Mouse (Mus musculus) splenic B cell, adult 2 months (primary cell): ENCODE measurements around the gene Ablim1.

Experiments
- DNase-seq: peaks from one replicate; pipeline ENCODE4 v3.0.0-alpha.2; 2011; ENCODE audit warnings: low read depth, low spot score
- H3K27me3 ChIP-seq: 2 replicates; pipeline ENCODE4 v1.6.1; 2012; ENCODE audit warnings: mild to moderate bottlenecking, low read length, moderate library complexity, mixed read lengths; ENCODE audit not compliant: control insufficient read depth, poor library complexity, insufficient read depth, severe bottlenecking
- H3K36me3 ChIP-seq: 2 replicates; pipeline ENCODE4 v1.6.1; 2012; ENCODE audit warnings: mild to moderate bottlenecking, low read length, moderate library complexity, mixed read lengths; ENCODE audit not compliant: control insufficient read depth, poor library complexity, insufficient read depth, severe bottlenecking

Ablim1 gene

DNA sequence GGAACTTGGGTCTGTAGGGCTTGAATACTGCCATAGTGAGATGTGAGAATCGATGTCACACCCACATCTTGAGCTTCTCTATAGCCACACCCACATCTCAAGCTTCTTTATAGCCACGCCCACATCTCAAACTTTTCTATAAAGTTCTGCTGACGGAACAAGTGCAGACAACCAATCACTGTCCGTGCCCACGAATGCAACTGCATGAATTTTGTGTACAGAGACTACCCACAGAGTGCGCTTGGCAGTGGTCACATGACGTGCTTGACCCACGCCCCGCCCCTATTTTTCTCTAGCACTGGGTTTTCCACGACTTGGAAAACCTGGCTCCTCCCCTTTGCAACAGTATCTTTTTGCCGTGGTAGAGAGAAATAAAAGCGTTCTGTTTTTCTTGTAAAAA is 71.5 kb downstream of the Ablim1 start:
- Histone ChIP-seq H3K36me3 (no peaks in the 10 kb centered on the region), H3K27me3 (no peaks in the 10 kb centered on the region)
- DNase-seq, result peak; percentile 74

GRCm38 (mm10) chr19:57241363-57242192 is 73.1 kb downstream of the Ablim1 start:
- Histone ChIP-seq H3K27me3 (no peaks in the 10 kb centered on the region), H3K36me3 (no peaks in the 10 kb centered on the region)
- no peak for DNase-seq

- no peak for DNase-seq
- no peaks in the 10 kb centered on the region for H3K36me3 ChIP-seq
Measured at GRCm38 (mm10) chr19:57240259-57240658, 74.5 kb downstream of the Ablim1 start.

GRCm38 (mm10) chr19:57239176-57239784 is 75.4 kb downstream of the Ablim1 start:
- no peak for DNase-seq
- Histone ChIP-seq H3K36me3 (no peaks in the 10 kb centered on the region), H3K27me3 (no peaks in the 10 kb centered on the region)

More at GRCm38 (mm10) chr19:57240259-57240658, 74.5 kb downstream of the Ablim1 start:
- no peaks in the 10 kb centered on the region for H3K27me3 ChIP-seq

- no peaks in the 10 kb centered on the region for H3K27me3 ChIP-seq
- H3K36me3 ChIP-seq, result no peaks in the 10 kb centered on the region
- DNase-seq, result no peak
Measured at GRCm38 (mm10) chr19:57238461-57238860, 76.3 kb downstream of the Ablim1 start.

- H3K27me3 ChIP-seq, result no peaks in the 10 kb centered on the region
- H3K36me3 ChIP-seq, result no peaks in the 10 kb centered on the region
- DNase-seq, result no peak
Measured at GRCm38 (mm10) chr19:57237534-57237933, 77.2 kb downstream of the Ablim1 start.

- no peaks in the 10 kb centered on the region for H3K36me3 ChIP-seq
- DNase-seq, result no peak
- no peaks in the 10 kb centered on the region for H3K27me3 ChIP-seq
Measured at GRCm38 (mm10) chr19:57236647-57237046, 78.1 kb downstream of the Ablim1 start.

DNA sequence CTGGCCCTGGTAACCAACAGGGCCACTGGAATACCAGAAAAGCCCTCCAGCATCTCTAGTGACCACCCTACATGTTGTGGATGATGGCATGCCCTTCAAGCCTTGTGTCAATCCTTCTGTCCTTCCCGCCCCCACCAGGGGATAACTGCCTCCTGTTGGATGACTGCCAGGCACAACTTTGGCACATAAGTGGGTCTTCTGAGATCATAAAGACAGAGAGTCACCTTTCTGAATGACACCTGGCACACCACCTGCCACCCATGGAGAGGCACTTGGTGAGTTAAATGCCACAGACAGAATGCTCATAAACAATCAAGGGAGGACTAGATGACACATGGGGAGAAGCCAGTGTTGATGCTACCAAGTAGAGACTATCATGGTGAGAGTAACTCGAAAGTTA is 78.8 kb downstream of the Ablim1 start:
- no peak for DNase-seq
- Histone ChIP-seq H3K36me3 (no peaks in the 10 kb centered on the region), H3K27me3 (no peaks in the 10 kb centered on the region)

DNA sequence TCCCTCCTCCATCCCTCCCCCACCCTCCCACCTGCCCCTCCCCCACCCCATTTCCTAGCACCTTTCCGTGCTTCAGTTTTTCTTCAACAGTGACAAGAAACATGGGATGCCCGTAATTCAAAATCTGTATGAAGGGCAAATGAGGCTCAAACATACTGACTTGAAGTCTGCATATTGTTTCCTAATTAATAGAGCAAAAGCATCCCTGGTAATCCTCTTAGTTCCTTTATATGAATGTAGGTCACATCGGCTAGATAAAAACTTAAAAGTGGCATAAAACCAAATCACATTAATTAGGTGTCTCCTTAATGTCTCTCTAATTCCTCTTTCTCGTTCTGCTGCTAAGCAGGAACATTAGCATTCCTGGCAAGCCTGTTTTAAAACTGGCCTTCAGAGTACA is 83.7 kb downstream of the Ablim1 start:
- DNase-seq, result no peak
- no peaks in the 10 kb centered on the region for H3K36me3 ChIP-seq
- no peaks in the 10 kb centered on the region for H3K27me3 ChIP-seq

- H3K36me3 ChIP-seq, result no peaks in the 10 kb centered on the region
- no peaks in the 10 kb centered on the region for H3K27me3 ChIP-seq
- DNase-seq, result no peak
Measured at GRCm38 (mm10) chr19:57229161-57229560, 85.6 kb downstream of the Ablim1 start.

DNA sequence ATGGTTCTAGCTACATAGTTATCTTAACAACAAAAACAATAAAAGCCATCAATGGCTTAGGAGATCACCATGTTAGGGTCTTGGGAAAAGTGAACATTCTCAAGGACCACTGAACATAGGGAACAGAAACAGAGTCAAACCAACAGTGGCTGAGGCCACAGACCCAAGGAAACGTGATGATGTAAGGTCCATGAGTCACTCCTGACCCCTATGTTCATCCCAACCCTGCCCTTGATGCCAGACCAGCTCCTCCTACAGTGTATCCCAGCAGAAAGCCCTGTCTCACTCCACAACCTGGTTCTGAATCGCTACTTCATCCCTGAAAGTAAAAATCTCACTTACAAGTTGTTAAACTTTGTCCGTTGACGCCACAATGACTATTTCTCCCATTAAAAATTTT is 86.1 kb downstream of the Ablim1 start:
- no peaks in the 10 kb centered on the region for H3K36me3 ChIP-seq
- H3K27me3 ChIP-seq, result no peaks in the 10 kb centered on the region

DNA sequence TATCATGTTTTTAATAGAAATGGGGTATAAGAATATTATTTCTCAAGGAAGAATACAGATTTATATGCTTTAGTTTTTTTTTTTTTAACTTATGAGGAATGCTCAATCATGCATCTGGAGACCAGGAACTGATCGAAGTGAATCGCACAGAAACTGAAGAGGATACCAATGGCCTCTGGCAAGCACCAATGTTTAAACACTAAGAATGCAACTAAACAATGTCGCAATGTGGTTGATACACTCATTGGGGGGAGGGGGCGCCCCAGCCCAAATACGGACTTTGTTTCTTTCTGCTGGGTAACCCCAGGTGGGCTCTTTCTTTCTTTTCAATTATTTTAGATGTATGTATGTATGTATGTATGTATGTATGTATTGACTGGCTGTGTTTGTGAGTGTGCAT is 90.3 kb downstream of the Ablim1 start:
- DNase-seq, result no peak
- no peaks in the 10 kb centered on the region for H3K27me3 ChIP-seq
- no peaks in the 10 kb centered on the region for H3K36me3 ChIP-seq

More for the DNA sequence above, 86.1 kb downstream of the Ablim1 start:
- DNase-seq, result no peak

DNA sequence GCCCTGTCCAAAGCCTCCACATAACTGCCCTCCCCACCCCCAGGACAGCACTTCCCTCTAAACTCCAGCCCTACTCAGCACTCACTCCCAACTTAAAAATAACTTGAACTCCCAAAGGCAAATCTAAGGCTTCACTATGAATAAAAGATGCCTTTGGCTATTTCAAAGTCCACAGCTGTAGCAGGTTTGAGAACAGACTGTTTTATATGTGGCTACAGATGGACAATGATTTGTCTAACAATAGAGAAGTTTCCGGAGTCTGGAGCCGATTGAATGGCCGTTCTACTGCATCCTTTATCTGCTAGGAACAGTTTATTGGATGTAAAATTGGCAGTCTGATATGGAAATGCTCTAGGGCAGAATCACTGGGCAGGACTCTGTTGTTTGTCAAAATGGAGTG is 91.0 kb downstream of the Ablim1 start:
- DNase-seq, result no peak
- H3K27me3 ChIP-seq, result no peaks in the 10 kb centered on the region
- H3K36me3 ChIP-seq, result no peaks in the 10 kb centered on the region

GRCm38 (mm10) chr19:57222657-57223056 is 92.1 kb downstream of the Ablim1 start:
- no peaks in the 10 kb centered on the region for H3K36me3 ChIP-seq

DNA sequence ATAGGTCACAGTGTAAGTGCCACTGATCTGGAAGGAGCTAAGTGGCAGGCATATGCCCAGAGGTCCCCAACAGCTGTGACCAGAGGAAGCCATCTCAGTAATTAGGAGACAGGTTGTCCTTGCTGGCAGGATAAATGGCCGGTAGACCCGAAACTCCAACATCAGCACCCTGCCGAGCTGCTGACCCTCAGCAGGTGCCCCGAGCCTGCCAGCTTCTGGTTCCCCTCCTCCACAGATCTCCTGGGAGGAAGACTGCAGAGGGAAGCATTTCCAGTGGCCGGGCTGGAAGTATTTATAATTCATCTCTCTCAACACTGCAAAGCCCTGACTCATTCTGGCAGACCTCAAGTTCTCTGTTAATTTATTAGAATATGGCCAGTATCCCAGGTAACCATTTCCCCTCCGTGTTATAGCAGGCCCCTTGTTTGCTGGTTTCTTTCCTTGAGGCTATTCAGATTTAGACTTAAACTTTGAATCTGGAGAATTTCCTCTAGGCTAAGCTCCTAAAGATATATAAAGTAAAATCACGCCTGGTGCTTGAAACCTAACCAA is 93.0 kb downstream of the Ablim1 start:
- Histone ChIP-seq H3K36me3 (no peaks in the 10 kb centered on the region), H3K27me3 (no peaks in the 10 kb centered on the region)
- DNase-seq, result no peak

More at GRCm38 (mm10) chr19:57222657-57223056, 92.1 kb downstream of the Ablim1 start:
- H3K27me3 ChIP-seq, result no peaks in the 10 kb centered on the region
- DNase-seq, result no peak
